Mouse (Mus musculus): Measurements from ENCODE around the gene Abca1.

Abca1 gene

DNA sequence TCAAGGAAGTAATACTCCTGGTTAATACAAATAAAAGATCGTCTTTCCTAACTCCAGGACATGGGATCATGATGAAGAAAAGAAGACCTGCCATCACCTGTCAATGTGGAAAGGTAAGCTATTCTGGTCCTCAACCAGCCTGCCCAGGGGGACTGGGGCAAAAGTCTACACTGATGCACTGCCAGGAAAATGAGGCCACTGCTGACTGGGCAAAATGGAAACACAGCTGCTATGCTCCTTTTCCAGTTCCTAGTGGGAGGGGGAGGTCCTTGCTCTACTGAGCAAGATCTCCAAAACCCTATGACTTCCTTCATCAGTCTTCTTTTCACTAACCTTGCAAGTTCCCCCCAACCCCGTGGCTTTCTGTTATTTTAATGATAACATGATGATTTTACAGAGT, 73.1 kb downstream of the Abca1 start:
- no peak for DNase-seq (ENCODE audit: low spot score)

DNA sequence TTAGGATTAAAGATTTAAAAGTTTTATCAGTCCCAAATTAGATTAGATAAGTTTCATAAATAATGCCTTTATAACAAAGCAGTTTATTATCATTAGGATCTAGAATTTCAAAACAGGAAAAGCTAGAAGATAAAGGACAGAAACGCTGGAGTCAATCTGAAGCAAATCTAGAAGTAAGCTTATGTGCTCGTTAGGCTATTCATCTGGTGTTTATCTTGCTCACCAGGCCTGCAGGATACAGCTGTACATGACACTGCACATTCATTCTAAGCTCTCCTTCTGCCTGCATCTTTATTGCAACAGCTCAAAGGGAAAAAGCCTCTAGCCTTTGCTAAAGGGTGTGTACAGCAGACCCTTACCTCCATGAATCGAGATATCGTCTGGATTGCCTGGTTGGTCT, 74.1 kb downstream of the Abca1 start:
- no peak for DNase-seq (ENCODE audit: low spot score)

DNA sequence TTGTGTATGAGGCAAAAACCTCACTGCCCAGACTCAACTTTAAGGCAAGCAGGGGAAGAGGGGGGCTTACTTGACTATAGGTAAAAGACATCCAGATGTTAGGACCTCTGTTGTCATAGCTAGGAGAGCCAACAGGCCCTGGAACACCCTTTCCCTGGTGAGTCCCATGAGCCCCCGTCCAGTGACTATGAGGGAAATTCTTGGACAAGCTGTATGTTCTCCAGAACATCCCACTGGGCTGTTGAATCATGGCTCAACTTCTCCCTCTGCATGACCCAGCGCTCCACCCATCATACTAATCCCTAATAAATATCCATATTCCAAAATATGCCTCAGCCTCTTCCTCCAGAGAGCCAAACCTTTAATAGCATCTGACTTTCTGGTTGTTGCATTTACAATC, 76.6 kb downstream of the Abca1 start:
- DNase-seq (ENCODE audit: low spot score) = no peak

GRCm38 (mm10) chr4:53082451-53082850, 77.2 kb downstream of the Abca1 start:
- no peak for DNase-seq (ENCODE audit: low spot score)

DNA sequence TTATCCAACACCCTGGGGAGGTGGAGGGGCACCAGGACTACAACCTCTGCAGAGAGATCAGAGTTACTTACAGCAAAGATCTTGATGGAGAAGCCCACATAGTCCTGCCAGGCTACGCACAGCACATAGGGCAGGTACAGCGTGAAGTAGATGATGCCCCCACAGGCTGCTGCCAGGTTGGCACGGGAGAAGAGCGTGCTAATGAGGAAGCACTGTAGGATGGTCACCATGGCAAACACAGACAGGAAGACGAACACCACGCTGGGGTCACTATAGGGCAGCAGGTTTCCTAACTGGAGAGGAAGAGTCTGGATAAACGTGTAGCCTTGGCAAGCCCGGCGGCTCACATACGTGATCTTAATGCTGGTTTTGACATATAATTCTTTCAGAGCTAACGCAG, 77.8 kb downstream of the Abca1 start:
- DNase-seq (ENCODE audit: low spot score) = no peak

GRCm38 (mm10) chr4:53080290-53080689, 79.4 kb downstream of the Abca1 start:
- no peak for DNase-seq (ENCODE audit: low spot score)

GRCm38 (mm10) chr4:53078793-53079310, 80.8 kb downstream of the Abca1 start:
- DNase-seq (ENCODE audit: low spot score) = no peak

- DNase-seq (ENCODE audit: low spot score) = no peak
These were observed 82.8 kb downstream of the Abca1 start for GRCm38 (mm10) chr4:53076788-53077350.

GRCm38 (mm10) chr4:53073025-53073424, 86.7 kb downstream of the Abca1 start:
- no peak for DNase-seq (ENCODE audit: low spot score)

DNA sequence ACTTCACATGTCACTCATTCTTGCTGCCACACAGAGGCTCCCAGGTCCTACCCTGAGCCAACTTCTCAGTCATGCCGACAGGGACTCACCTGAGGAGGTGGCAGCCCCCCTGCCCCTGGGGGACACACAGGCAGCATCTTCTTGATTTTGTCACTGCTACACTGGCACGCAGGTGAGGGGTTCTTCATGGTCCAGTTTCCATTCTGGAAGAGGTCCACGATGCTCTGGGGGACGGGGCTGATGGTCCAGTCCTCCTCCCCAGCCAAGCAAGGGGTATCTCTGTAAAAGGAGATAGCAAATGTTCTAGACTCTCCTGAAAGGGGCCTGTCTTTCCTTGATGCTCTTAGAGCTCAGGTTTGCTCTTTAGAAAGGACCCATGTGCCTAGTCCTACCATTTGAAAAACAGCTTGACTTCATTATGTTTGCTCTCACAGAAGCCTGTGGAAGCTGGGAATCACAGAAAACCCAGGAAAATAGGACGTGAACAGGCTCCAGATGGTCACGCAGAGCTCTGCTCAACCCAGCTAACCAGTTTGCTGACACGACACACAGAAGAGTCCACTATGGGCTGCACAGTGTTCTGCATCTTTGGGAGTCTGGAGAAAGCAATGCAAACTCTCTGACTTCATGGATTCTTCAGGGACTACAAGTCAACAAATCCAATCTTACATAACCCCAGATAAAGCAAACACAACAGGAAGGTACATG, 97.2 kb downstream of the Abca1 start:
- no peak for DNase-seq (ENCODE audit: low spot score)

DNA sequence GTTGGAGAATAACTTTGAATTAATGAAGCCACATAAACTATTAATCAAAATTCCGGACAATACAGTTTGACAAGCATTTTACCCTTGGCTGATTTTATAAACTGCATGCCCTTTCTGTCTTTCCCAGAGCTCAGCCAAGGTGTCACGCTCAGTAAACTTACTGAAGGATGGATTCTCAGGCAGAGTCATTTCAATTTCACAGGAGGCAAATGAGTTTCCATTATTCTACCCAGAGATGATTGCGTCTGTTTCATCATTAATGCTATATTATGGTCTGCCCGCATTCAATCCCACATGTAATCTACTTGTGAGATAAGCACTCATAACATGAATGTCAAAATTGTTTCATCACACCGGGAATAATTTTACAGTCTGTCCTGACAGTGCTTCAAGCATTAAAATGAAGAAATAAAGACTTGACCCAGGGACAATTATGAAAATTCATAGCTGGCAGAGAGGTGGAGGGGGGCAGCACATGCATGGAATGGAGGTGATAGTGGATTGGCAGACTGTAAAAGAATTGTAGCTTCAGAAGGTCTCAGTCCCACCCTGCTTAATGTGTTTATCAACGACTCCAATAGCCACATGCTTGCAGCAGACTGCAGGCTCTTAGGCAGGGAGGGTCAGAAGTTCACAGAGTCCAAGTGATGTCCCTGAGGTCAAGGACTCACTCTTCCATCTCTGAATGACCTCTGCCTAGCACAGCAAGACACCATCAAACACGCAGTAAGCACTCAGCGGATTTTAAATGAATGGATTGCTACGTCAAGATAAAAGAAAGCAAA, 113.3 kb downstream of the Abca1 start:
- no peak for DNase-seq (ENCODE audit: low spot score)

DNA sequence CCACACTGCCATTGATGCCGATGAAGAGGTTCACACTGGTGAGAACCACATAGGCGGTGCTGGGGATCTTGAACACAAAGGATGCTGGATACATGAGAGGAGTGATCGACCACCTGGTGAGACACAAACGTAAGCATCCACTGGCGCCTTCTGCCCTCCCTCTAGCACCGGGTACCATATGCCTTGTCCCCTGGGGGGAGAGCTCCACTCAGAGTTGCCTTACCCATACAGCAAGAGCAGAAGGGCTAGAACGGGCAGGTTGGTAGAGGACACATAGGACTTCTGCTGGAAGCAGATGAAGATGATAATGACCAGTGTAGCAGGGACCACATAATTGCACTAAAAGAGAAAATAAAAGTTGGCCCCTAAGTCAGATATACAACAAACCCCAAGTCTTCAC, 113.9 kb downstream of the Abca1 start:
- no peak for DNase-seq (ENCODE audit: low spot score)

- no peak for DNase-seq (ENCODE audit: low spot score)
These were observed 115.9 kb downstream of the Abca1 start for GRCm38 (mm10) chr4:53043819-53044218.

- DNase-seq (ENCODE audit: low spot score) = no peak
These were observed 129.3 kb downstream of the Abca1 start for GRCm38 (mm10) chr4:53030326-53030948.

GRCm38 (mm10) chr4:53027811-53028210, 131.9 kb downstream of the Abca1 start:
- no peak for DNase-seq (ENCODE audit: low spot score)

DNA sequence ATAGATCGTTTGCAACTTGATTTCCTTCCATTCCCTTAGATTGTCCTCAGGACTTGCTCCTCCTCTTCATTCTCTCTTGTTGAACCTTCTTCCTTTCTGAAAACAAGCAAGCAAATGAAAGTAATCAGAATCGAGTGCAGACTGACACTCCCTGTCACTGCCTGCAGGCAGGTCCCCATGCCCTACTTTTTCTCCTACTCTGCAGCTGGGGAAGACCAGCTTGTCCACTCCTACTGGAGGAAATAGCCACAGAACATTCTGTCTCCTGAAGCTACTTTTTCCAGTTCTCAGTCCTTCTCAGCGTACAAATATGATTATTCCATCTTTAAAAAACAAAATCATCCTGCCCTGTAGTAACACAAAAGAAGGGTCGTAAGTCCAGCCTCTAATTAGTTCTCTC, 135.3 kb downstream of the Abca1 start:
- DNase-seq (ENCODE audit: low spot score) = no peak

DNA sequence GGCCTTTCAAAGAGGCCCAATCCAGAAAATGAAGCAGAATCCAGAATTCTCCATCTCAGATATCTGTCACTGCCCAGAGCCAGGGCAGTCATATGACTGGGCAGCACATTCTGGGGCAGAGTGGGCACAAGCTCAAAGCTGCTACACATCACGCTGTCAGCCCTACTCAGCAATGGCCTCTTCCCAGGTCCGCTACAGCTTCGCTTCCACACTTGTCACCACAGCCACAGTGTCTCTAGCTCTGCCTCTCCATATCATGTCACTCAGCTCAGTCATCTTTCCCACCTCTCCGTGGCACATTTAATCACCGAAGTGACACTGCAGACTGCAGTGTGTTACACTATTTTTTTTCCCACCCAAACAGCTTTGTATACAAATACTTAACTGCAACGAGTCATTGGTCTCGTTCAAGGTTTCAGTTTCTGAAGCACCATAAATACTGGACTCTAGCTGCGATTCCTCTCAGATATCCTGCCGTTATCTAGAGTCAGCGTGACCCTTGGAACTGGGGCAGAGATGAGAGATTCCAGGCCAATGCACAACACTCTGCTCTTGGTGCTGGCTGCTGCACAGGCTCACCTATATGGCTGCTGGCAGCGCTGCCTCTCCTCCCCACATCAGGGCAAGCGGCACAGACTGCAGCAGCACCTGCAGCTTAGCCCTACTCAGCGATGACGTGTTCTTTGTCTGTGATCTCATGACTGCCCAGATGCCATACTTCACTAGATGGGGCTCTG, 136.3 kb downstream of the Abca1 start:
- DNase-seq (ENCODE audit: low spot score) = no peak

- DNase-seq (ENCODE audit: low spot score) = no peak
These were observed 141.3 kb downstream of the Abca1 start for GRCm38 (mm10) chr4:53018392-53018791.

DNA sequence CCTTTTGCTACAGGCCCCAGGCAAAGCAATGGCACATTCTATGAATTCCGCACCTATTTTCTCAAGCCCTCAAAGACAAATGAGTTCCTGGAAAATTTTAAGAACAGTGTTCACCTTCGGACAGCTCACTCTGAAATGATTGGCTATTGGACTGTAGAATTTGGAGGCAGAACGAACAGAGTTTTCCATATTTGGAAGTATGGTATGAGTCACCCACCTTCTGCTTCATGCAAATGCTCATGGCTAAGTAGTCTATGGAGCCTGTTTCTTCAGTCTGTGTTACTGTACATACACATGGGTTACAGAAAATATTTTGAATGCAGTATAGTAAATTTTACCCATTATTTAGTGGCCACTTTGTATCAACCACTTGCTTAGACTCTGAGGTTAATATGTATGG, 144.7 kb downstream of the Abca1 start:
- no peak for DNase-seq (ENCODE audit: low spot score)

- no peak for DNase-seq (ENCODE audit: low spot score)
These were observed 145.3 kb downstream of the Abca1 start for GRCm38 (mm10) chr4:53014421-53014820.

DNA sequence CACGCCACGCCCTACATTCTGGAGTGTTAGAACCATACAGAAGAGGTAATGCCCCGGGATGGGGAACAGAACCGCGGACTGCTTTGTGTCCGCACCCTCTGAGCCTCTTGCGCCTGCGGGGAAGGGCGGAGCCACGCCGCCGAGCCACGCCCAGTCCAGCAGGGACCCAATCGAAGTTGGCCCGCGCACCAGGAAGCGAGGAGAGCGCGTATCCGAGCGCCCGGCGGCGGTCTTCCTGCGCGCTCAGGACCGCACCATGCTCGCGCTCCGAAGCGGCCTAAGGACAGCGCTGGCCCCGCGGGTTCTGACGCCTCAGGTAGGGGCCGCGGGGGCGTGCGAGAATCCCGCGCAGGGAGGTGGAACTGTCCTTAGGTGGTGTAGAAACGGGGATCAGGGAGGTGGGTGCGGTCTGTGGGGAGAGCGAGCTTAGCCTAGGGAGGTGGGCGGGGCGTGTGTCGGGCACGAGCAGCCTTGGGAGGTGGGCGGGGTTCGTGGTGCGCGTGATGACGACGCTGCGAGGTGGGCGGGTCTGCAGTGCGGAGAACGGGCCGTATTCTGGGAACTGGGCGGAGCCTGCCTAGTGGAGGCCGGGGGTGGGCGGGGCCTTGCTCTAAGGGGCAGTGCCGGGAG, 147.8 kb downstream of the Abca1 start, which contains the start of gene Nipsnap3b:
Gene Nipsnap3b, plus strand, starts transcription at position 149 of the 630 bp plus-strand sequence.
- DNase-seq (ENCODE audit: low spot score) = peak; percentile 97

Data from testis, postnatal 14 days (tissue).